Mouse (Mus musculus): ENCODE measurements at regions not wholly inside any gene's neighbourhood (a gene's known extent, or its start where the extent isn't known, plus 50 kb on each side); places are given as distances from the start of the nearest gene placed in this dataset.

- peak; percentile 3 for DNase-seq (ENCODE audit: low spot score)
Measured at GRCm38 (mm10) chr13:107700268-107701139, 343.7 kb upstream of the Smim15 start.

DNA sequence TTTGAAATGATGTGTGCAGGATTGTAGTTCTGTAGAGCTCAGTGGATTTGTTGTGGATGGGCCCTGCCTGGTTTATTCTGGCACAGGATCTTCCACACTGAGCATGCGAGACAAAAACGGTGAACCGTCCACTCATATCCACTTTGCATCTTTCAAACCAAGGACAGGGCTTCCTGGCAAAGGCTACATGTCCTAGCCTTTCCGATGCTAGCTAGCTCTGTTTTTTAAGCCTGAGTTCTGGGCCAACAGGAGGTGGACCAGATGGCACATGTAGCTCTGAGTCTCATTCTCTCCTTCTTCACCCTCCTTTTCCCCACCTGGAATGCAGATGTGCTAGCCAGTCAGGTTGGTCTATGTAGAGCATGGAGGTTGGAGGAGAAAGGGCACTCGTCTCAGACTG lies 345.0 kb upstream of the Smim15 start:
- DNase-seq (ENCODE audit: low spot score) = no peak

DNA sequence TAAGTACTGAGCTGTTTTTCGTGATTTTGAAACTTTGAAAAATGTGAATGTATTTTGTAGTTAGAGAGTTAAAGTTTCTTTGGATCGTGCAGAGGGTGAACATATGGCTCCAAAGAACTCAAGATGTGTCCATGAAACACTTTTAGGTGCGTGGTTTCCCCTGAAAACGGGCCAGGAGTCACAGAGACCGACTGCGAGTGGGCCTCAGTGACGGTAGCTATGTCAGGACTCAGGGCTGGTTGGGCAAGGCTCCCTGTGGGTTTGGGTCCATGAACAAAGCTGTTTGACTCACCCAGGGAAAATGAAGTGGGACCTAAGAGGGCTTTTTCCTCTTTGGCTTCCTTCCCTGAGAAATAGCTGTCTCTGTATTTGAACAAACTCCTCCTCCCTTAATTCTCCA lies 345.9 kb upstream of the Smim15 start:
- DNase-seq (ENCODE audit: low spot score) = no peak

DNA sequence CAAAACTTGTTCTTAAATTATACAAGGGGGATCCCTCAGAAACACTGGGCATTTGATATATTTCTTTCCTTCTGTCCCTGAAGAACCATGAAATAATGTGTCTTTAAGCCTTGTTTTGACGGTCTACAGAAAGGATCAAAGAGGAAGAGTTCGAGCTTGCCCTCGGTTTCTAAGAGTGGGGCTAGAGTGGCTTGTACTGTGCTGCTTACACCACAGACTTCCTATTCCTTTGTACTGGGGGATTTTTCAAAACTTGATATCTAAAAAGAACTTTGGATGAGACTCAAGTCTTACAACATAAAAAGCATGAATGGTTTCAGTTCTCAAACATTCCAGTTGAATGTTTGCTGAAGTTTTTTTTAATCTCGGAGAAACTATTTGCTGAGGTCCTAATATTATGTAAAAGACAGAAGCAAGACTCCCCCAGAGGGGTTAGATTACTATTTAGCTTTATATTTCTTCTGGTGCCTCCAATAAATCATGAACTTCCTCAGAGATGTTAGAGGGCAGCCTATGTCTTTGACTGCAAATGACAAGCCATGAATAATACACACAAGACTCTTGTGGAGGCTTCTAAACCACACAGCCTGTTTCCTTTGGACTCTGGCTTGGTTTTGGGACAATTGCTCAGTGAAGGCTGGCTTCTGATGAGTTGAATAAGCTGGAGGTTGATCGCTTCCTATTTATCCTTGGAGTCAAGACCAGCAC lies 352.0 kb upstream of the Smim15 start:
- no peak for DNase-seq (ENCODE audit: low spot score)

DNA sequence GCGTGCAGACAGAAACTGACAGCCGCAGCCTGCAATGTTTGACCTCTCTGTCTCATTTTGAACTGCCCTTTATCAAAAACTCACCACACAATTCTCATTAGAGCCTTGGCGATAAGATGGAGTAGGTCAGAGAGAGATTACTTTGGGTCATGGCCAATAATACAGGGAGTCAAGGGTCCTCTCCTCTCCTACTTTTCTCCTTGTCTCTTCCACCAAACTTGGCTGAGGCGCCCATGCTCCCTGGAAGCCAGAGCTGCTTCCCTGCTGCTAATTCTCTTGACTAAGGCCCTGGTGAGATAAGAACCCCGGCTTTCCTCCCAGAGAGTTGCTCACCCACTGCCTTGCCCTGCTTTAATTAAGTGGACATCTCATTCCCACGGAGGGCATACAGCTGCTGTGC lies 355.3 kb upstream of the Smim15 start:
- DNase-seq (ENCODE audit: low spot score) = peak; percentile 7

GRCm38 (mm10) chr13:107685231-107685630 lies 359.0 kb upstream of the Smim15 start:
- DNase-seq (ENCODE audit: low spot score) = peak; percentile 8

DNA sequence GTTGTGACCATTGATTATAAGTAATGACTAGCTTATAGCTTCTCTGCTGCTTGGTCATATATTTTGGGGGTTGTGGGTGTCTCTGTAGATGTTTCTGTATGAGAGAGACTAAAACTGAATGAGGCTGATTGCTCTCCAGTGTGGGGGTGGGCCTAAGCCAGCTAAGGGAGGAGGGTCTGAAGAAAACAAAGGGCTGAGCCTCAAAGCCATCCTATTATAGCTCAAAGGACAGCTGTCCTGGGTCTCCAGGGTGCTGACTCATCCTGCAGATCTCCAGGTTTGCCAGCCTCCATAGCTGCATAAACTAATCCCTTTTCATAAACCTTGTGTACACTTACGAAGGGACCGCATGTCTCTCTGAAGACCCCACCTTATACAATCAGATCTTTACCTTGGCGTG lies 360.3 kb upstream of the Smim15 start:
- no peak for DNase-seq (ENCODE audit: low spot score)

- no peak for DNase-seq (ENCODE audit: low spot score)
Measured at GRCm38 (mm10) chr13:107681719-107682118, 362.5 kb upstream of the Smim15 start.

GRCm38 (mm10) chr13:107678860-107679259 lies 365.4 kb upstream of the Smim15 start:
- no peak for DNase-seq (ENCODE audit: low spot score)

DNA sequence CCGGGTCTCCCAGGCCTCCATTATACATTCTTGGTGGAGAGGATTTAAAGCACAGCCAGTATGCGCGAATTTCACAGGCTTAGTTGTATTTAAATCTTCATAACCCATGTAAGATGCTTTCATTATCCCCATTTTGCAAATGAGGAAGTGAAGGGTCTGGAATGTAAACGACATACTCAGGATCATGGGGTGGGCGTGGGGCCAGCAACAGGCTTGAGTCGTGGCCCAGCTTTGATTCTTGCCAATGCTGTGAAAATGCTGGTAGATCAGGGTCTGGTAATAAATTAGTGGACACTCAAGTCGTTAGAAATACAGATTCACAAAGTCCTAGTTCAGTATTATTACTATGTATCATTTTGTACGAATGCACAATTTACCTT lies 367.2 kb upstream of the Smim15 start:
- no peak for DNase-seq (ENCODE audit: low spot score)

DNA sequence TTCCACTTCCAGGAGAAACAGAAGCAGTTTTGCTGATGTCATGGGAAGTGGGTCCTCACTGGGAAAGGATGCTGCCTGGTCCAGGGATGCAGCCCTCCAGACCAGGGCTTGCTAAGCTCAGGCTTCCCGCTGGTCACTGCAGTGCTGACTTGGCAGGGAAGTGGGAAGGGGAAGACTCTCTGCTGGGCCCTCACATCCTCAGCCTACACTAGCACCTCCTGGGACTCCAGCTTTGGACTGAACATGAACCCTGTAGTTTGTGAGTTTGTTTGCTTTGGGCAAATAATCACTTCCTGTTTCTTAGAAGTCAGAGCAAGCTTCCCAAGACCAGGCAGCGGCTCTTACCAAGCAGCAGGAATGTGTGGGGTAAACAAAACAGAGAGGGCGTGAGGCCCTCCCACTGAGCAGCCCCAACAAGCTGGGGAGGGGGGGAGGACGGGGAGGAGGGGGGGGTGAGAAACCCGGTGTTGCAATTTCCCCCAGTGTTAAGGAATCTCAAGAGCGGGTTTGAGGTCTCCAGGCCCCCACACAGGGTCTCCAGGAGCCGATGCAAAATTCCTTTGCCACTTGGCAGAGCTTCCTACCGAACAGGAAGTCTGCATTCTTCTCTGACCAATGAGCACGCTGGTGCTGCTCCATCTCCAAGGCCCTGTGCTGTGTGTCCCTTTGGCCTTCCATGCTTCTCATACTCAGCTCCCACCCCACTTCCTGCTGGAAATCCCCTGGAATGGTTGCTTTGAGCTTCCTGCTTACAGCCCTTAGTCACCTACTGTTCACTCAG lies 367.7 kb upstream of the Smim15 start:
- DNase-seq (ENCODE audit: low spot score) = peak; percentile 5

DNA sequence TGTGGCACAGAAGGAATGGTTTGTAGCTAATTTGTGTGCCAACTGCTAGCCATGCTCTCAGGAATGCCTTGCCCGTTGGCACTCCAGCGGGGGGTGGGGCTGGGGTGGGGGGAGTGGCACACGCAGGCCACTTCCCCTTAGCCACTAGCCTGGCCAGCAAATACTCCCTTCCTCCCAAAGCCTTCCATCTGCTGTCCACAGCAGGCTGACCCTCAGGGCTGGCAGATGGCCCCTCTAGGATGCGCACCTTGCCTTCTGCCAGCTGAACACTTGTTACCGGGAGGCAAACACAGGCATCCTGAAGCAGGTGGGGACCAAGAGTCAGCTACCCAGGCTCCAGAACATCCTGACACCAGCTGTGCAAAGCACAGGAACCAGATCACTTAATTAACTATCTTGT lies 372.1 kb upstream of the Smim15 start:
- DNase-seq (ENCODE audit: low spot score) = no peak

DNA sequence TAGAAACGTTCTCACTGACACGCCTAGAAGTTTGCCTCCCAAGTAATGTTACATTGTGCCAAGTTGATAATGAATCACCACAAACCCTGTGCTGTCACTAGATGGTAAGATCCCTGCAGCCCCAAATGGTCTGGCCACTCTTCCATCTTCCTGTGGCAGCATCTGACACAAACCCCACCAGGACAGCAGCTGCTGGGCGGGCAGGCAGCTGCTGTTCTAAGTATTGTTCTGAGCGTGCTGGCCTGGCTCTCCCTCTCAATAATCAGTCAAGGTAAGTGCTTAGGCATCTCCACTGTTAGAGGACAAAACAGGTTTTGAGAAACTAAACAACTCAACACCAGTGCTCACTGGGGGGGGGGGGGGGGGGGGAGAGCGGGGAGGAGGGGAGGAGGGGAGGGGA lies 375.7 kb upstream of the Smim15 start:
- no peak for DNase-seq (ENCODE audit: low spot score)

- DNase-seq (ENCODE audit: low spot score) = no peak
Measured at GRCm38 (mm10) chr13:107665775-107666174, 378.5 kb upstream of the Smim15 start.

- DNase-seq (ENCODE audit: low spot score) = no peak
Measured at GRCm38 (mm10) chr13:107664197-107664596, 380.0 kb upstream of the Smim15 start.

GRCm38 (mm10) chr13:107663745-107664144 lies 380.5 kb upstream of the Smim15 start:
- no peak for DNase-seq (ENCODE audit: low spot score)

GRCm38 (mm10) chr13:107661414-107661813 lies 382.8 kb upstream of the Smim15 start:
- DNase-seq (ENCODE audit: low spot score) = no peak

DNA sequence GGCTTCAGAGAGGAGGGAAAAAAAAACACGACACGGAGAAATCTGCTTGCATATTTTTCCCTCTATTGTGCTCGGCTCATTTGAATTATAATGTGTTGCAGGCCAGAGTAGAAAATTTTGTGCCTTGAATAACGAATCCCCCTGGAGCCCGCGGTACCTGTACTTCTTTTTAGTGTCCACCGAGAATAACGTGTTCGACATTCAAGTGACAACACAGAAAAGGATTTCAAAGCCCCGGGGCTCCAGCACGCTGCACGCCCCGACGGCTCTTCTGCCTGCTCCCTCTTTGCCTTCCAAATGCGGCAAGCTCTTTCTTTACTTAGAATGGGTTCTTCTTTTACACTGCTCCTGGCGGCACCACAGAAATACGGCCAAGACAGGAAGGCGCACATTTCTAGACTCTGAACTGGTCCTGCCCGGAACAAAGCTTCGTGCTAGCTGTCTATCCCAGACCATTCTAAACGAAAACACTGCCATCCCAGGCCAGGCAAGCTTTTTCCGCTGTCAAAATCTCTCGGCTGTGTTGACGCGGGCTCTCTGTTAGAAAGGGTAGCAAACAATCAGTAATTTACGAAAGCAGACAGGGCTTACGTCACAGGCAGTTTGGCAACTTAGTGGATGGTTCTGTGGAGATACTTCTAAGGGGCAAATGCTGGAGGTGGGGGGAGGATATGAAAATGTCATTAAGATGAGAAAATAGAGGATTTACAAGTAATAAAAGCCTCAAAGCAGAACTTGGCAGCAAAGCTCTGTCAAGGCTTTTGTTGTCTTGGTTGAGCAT lies 398.2 kb upstream of the Smim15 start:
- DNase-seq (ENCODE audit: low spot score) = no peak

- DNase-seq (ENCODE audit: low spot score) = no peak
Measured at GRCm38 (mm10) chr13:107645121-107645864, 399.0 kb upstream of the Smim15 start.

DNA sequence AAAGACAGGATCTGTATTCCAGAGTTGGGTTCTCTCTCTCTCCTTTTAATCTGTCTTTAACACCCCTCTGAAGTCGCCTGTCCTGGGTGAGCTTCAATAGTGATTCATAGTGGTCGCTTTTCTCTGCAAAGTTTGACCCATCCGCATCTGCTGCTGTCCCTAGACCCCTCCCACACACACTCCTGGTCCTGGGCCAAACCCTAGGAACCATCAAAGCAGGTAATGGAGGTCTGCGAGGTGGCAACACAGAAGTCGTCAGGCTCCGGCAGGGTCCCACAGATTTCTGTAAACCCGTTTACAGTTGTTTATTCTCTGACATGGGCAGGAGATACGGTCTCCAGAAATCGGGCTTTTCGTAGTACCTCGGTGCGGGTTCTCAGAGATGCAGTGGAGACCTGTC lies 399.5 kb upstream of the Smim15 start:
- no peak for DNase-seq (ENCODE audit: low spot score)
